Comparison of ENCODE assay signal across 9 mouse cellular contexts in genomic region chr3:55600286-55600685, GRCm38 (mm10).
A peak's percentile ranks its signal among the peaks of the same experiment; 100 is the strongest.
DNase-seq lines count a peak whose midpoint lies in the region; ATAC-seq and TF ChIP-seq lines count a peak whose summit lies in the region.
"Had no signal": no experiment of that assay in that cellular context is flagged by ENCODE, and none has a peak within 500 bp of the region (broad histone marks: within the 10 kb centered on the region; RNA-seq: fewer than 3 reads in every experiment).

No protein-coding gene starts in this region.

- peaks cover 3% of the 10 kb centered on the region; the same call in 1 of the 2 replicates for H3K4me1 ChIP-seq in cerebellum, adult 2 months (ENCODE audit: control insufficient read depth, insufficient read depth, low read length)
- 0 out of 2 replicates have a peak, but pooled peaks cover 6% of the 10 kb centered on the region for H3K4me1 ChIP-seq in neural tube, embryonic 15.5 days
- H3K4me1 ChIP-seq in midbrain, embryonic 13.5 days (replicated peaks), result 0 out of 2 replicates have a peak, but pooled peaks cover 3% of the 10 kb centered on the region
- no peaks in the 10 kb centered on the region for H3K4me1 ChIP-seq in midbrain, embryonic 16.5 days (ENCODE audit: control insufficient read depth, insufficient read depth, low read length)

- H3K27ac ChIP-seq in cerebellum, adult 2 months (ENCODE audit: insufficient read depth, low read length), result no peak overlapping the region
- H3K27ac ChIP-seq in neural tube, embryonic 15.5 days (replicated peaks), result 0 out of 2 replicates have a peak overlapping the region, but pooled peaks have one; percentile 56
- no peak overlapping the region for H3K27ac ChIP-seq in midbrain, embryonic 13.5 days
- H3K27ac ChIP-seq in midbrain, embryonic 16.5 days (ENCODE audit: low read length), result no peak overlapping the region
- H3K27ac ChIP-seq: macrophage had no signal

- intact Hi-C loops in heart, postnatal 14 days (cut with DNase I), result no loop called here

- H3K9me3 ChIP-seq in neural tube, embryonic 15.5 days (replicated peaks), result no peaks in the 10 kb centered on the region
- no peaks in the 10 kb centered on the region for H3K9me3 ChIP-seq in midbrain, embryonic 13.5 days
- no peaks in the 10 kb centered on the region for H3K9me3 ChIP-seq in midbrain, embryonic 16.5 days (replicated peaks; ENCODE audit: control insufficient read depth, low read length, poor library complexity, severe bottlenecking)

- no peak for TF ChIP-seq CTCF in cerebellum, adult 2 months (IDR thresholded peaks at IDR 0.05; ENCODE audit: borderline replicate concordance, insufficient read depth, low read depth, low read length)

- no peaks in the 10 kb centered on the region for H3K36me3 ChIP-seq in neural tube, embryonic 15.5 days
- no peaks in the 10 kb centered on the region for H3K36me3 ChIP-seq in midbrain, embryonic 13.5 days
- no peaks in the 10 kb centered on the region for H3K36me3 ChIP-seq in midbrain, embryonic 16.5 days (ENCODE audit: control insufficient read depth, insufficient read depth, low read length)

- no peaks in the 10 kb centered on the region for H3K27me3 ChIP-seq in cerebellum, adult 2 months (ENCODE audit: control insufficient read depth, insufficient read depth, low read length)
- no peaks in the 10 kb centered on the region for H3K27me3 ChIP-seq in neural tube, embryonic 15.5 days (replicated peaks)
- no peaks in the 10 kb centered on the region for H3K27me3 ChIP-seq in midbrain, embryonic 13.5 days
- H3K27me3 ChIP-seq in midbrain, embryonic 16.5 days (ENCODE audit: control insufficient read depth, insufficient read depth, low read depth, low read length), result no peaks in the 10 kb centered on the region

- no peak for ATAC-seq in neural tube, embryonic 15.5 days (ENCODE audit: low FRiP score)
- no peak for ATAC-seq in midbrain, embryonic 13.5 days
- ATAC-seq in midbrain, embryonic 16.5 days, result no peak

- H3K4me3 ChIP-seq in cerebellum, adult 2 months (replicated peaks; ENCODE audit: insufficient read depth, low read depth, low read length), result no peak overlapping the region
- no peak overlapping the region for H3K4me3 ChIP-seq in neural tube, embryonic 15.5 days (replicated peaks)
- no peak overlapping the region for H3K4me3 ChIP-seq in midbrain, embryonic 13.5 days (replicated peaks)
- no peak overlapping the region for H3K4me3 ChIP-seq in midbrain, embryonic 16.5 days (ENCODE audit: low read depth, low read length)

- H3K4me2 ChIP-seq in neural tube, embryonic 15.5 days, result no peak overlapping the region
- H3K4me2 ChIP-seq in midbrain, embryonic 13.5 days (replicated peaks), result no peak overlapping the region
- no peak overlapping the region for H3K4me2 ChIP-seq in midbrain, embryonic 16.5 days (ENCODE audit: low read length)

- DNase-seq in cerebellum, adult 2 months, result peak; percentile 51 to 80
- no peak for DNase-seq in cerebellum, postnatal 4 days (ENCODE audit: low spot score in 2 of 2)
- DNase-seq in testis, postnatal 10 days (ENCODE audit: low spot score), result peak; percentile 56
- DNase-seq in testis, postnatal 14 days (ENCODE audit: low spot score), result no peak
- DNase-seq in heart, postnatal 14 days, result peak; percentile 67 to 74

- 66% methylated on average over 2 of the region's 2 CpGs for WGBS in cerebellum, adult 2 months
- 85% methylated on average over 2 of the region's 2 CpGs for WGBS in neural tube, embryonic 15.5 days
- 87% methylated on average over 2 of the region's 2 CpGs for WGBS in midbrain, embryonic 13.5 days
- 87% methylated on average over 2 of the region's 2 CpGs for WGBS in midbrain, embryonic 16.5 days

- H3K9ac ChIP-seq in neural tube, embryonic 15.5 days (replicated peaks), result no peak overlapping the region
- no peak overlapping the region for H3K9ac ChIP-seq in midbrain, embryonic 13.5 days (replicated peaks)
- no peak overlapping the region for H3K9ac ChIP-seq in midbrain, embryonic 16.5 days (ENCODE audit: low read depth, low read length)

- no peak for TF ChIP-seq POLR2A in cerebellum, adult 2 months (IDR thresholded peaks at IDR 0.05; ENCODE audit: borderline replicate concordance, insufficient read depth, low read length)

Comparison
In these comparisons a context has a peak if more than half of its experiments do, and no peak if none do; other contexts are left out.
1. DNase-seq: peak in cerebellum, adult 2 months (2 of 2), testis, postnatal 10 days (single experiment) and heart, postnatal 14 days (2 of 2); none in cerebellum, postnatal 4 days (0 of 2) and testis, postnatal 14 days (single experiment).